Mouse (Mus musculus) monocyte, adult 5-6 weeks (primary cell): ENCODE data around the gene Irf1. TPM values are rescaled to one million over a fixed set of nuclear protein-coding genes. Genes with fewer than 3 reads are reported as not detected.
A peak's percentile ranks its signal among the peaks of the same experiment; 100 is the strongest.

ENCODE experiments used
- ATAC-seq: fragments of 153-309, 156-312 bp; replicated peaks from 2 replicates; pipeline ENCODE4 v1.8.0; 2017; ENCODE audit warnings: mild to moderate bottlenecking; ENCODE audit not compliant: low TSS enrichment, insufficient number of reproducible peaks, severe bottlenecking, poor library complexity, low FRiP score
- total RNA-seq: library from RNA; stranded (forward); fragments of 200-1000, 200-491, 200-594 nt; gene quantifications from 3 replicates; pipeline ENCODE4 v1.2.3, GENCODE M21; 2017

Irf1 gene
- total RNA-seq, 1 experiment from 2014 or later = 378 TPM

GRCm38 (mm10) chr11:53800036-53800435 is 30.2 kb downstream of the Irf1 start:
- no peak for ATAC-seq

DNA sequence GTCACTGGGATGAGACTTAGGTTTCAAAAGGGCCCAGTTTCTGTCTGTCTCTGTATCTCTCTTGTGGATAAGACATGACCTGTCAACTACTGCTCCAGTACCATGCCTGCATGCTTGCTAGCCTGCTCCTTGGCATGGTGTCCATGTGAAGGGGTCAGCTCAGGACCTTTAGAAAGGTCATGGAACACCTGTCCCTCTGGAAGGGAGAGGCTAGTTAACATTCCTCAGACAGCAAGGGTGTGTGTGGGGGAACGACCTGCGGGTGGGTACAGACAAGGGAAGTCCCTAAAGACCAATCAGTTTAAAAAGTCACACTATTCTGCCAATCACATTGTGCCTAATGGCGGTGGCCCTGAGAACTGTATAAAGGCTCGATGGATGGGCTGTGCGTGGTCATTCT is 31.2 kb downstream of the Irf1 start:
- ATAC-seq = no peak

DNA sequence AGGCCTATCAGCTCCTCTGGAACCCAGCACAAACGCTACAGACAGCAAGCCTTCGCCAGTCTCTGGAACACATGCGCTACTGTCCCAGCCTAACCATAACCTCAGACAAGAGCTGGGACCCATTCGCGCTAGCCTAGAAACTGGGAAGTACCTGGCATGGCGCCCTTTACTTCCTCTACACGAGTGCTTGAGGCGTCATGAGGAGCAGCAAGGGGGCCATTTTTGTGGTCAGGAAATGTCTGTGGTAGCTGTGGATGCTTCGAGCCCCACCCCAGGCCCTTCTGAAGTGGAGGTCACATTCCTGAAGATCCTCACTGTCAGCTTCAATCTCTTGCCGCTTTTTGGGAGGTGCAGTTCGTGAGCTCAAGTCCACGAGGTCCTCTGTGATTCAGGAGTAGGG is 33.3 kb downstream of the Irf1 start:
- peak; percentile 60 for ATAC-seq

GRCm38 (mm10) chr11:53803494-53803893 is 33.7 kb downstream of the Irf1 start:
- 0 out of 2 replicates have a peak, but pooled peaks have one; percentile 4 for ATAC-seq

- ATAC-seq = no peak
Measured at GRCm38 (mm10) chr11:53804569-53805344, 34.9 kb downstream of the Irf1 start.

GRCm38 (mm10) chr11:53805786-53806185 is 36.0 kb downstream of the Irf1 start:
- peak; percentile 86 for ATAC-seq

DNA sequence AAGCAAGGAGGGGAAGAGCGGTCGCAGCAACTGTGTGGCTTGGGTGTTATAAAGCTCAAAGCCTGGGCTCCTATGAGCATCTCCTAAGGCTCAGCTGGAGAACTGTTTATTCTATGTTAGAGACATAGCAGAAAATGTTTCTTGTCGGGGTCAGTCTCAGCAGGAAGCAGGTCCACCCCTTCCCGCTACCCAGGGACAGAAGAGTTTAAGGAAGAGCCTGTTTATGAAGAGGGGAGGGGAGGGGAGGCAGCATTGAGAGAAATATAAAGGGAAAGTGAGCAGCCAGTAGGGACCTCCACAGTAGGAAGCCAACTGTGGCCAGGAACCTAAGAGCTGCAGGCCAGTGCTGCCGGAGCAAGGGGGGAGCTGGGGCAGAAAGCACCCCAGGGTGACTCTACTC is 39.5 kb downstream of the Irf1 start:
- ATAC-seq = no peak

DNA sequence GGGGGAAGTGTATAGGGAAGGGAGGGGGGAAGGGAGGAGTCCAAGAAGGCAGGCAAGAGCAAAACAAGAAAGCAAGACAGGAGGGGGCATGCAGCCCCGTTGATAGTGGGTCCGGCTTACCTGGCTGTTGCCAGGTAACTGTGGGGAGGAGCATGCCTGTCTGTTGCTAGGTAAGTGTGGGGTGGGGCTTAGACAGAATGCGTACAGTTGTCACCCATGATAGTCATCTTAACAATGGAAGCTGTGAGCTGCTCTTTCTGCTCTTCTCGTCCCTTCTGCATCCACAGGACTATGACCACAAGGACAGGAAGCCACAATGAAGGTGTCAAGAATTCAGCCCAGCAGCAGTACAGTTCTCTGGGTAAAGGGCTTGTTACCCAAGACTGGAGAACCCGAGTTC is 40.3 kb downstream of the Irf1 start:
- no peak for ATAC-seq

- no peak for ATAC-seq
Measured at GRCm38 (mm10) chr11:53810749-53811148, 40.9 kb downstream of the Irf1 start.

DNA sequence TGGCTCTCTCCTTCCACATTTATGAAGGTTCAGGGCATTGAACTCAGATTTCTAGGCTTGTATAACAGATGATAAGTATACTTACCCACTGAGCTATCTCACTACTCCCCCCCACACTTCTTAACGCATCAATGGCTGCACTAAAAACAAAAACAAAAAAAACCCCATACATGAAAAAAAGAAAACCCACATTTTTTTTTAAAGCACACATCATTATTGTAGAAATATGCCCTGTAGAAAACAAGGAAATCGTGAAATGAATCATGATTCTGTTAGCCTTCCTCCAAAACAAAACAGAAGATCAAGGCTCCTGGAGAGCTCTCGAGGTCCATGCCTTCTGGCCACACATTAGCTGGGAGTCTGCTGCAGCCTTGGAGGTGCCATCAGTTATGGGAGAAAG is 41.5 kb downstream of the Irf1 start:
- ATAC-seq = no peak

- ATAC-seq = no peak
Measured at GRCm38 (mm10) chr11:53813001-53813868, 43.4 kb downstream of the Irf1 start.

DNA sequence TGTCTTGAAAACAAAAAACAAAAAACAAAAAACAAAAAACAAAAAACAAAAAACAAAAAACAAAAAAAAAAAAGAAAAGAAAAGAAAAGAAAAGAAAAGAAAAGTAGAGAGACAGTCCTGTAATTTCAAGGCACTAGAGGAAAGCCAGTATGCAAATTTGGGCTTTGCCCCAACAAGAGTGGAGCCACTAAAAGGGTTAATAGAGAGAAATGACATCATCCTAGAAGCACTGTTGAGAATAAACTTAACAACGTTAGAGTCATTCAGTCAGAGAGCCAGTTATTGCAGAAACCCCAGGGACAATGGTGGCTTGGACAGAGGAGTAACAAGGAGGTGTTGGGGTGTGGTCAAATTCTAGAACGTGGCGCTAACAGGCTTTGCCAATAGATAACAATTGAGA is 45.0 kb downstream of the Irf1 start:
- ATAC-seq = no peak

- no peak for ATAC-seq
Measured at GRCm38 (mm10) chr11:53816841-53817375, 47.1 kb downstream of the Irf1 start.

DNA sequence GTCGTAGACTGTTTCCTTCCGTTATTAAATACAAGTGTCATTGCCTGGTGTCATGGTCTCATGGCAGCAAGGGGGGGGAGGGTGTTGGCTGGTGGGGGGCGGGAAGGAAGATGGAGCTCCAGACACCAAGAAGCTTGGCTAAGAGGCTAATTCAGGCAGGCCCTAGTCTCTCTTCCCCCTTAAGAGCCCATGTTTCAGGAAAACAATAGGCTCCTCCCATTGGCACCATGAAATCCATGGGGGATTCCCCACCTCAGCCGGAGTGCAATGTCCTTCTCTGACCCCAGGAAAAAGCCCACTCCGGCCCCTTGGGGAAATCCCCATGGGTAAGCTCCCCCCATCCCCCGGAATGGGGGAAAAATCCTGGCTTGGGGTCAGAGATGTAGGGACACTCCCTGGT is 49.0 kb downstream of the Irf1 start:
- no peak for ATAC-seq

GRCm38 (mm10) chr11:53819511-53819910 is 49.7 kb downstream of the Irf1 start:
- no peak for ATAC-seq

- peak; percentile 34; the same call in 1 of the 2 replicates for ATAC-seq
Measured at GRCm38 (mm10) chr11:53820516-53821170, 50.8 kb downstream of the Irf1 start.

DNA sequence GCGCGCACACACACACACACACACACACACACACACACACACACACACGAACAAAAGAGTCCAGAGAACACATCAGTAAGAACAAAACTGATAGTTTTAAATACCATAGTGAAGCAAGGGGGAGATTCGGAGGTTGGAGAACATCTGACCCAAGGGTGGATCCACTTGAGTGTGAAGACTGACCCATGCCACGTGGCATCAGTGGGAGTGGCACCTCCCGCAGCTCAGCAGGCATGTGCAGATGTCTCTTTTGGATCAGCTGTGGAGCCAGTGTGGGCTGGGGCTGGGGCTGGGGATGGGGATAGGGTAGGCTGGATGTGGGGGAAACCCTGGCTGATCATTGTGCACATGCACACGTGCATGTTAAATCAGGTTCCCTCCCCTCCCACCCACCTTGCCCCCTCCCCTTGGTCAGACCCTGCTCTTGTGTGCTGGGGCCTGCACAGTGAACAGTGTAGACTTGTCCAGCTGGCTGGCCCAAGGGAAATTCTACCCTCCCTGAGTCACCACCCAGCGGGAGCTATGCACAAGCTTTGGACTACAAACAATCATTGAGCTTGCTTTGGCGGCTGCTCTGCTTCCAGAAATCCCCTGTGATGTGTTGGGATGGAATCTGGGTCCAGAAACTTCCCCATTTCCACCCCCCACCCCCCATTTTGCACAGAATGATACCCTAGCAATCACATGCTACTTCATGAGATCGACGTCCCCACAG is 51.6 kb downstream of the Irf1 start:
- no peak for ATAC-seq

DNA sequence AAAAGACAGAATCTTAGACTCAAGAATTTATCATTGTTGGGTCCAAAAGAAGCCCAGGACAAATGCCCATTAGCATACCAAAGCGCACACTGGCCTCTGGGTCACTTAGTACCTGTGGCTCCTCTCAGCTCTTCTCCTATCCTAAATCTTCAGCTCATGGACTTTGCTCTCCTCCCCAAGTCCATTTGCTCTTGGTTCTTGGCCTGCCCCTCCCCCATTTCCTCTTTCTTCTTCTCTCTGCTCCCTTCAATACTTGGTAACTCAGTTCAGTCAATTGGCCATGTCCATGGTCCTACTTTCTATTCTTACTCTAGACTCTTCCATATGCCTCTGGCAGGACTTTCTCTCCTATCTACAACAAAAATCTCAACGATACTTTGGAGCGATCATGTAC is 52.1 kb downstream of the Irf1 start:
- no peak for ATAC-seq

DNA sequence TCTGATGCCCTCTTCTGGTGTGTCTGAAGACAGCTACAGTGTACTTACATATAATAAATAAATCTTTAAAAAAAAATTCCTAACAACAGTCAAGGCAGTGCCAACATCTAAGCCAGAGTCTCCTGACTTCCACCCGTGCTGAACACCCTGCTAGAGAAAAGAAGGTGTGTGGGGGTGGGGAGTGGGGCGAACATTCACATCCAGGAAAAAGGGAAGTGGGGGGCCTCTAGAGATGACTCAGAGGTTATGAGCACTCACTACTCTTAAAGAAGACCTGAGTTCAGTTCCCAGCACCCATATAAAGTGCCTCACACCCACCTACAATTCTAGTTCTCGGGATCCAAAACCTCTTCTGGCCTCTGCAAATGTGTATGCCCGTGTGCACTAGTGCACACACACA is 55.6 kb downstream of the Irf1 start:
- no peak for ATAC-seq
